Mouse (Mus musculus): ENCODE data around the gene F11. TPM values are rescaled to one million over a fixed set of nuclear protein-coding genes. Genes with fewer than 3 reads are reported as not detected.

F11 gene
- total and polyA plus RNA-seq, 2 experiments = 21.6 to 92.1 TPM

DNA sequence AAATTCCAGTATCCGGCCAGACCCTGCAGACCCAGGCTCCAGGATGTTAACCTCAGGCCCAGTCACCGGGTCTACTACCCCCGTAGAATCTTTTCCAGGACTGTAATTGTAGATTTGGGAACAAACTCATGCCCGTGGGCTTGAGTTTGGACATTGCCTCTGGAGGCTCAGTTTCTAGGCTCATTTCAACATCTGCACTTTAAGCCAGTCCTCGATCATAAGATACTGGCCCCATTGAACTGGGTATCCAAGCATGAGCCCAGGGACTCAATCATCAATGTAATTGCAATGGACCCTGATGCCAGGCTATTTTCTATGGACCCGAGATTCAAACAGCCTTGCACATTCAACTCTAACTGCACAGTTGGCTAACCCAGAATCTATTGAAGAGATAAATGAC lies 33.4 kb upstream of the F11 start:
- TF ChIP-seq CTCF (IDR thresholded peaks at IDR 0.05; ENCODE audit: low read depth, low read length) (no peak), POLR2A (IDR thresholded peaks at IDR 0.05; ENCODE audit: extremely low read depth, insufficient read depth, low read length) (no peak)
- H3K36me3 ChIP-seq (ENCODE audit: control insufficient read depth, insufficient read depth, low read length) = peaks cover 6% of the 10 kb centered on the region; the same call in 1 of the 2 replicates
- no peaks in the 10 kb centered on the region for H3K27me3 ChIP-seq (ENCODE audit: control insufficient read depth, insufficient read depth, low read length)
- H3K4me3 ChIP-seq (ENCODE audit: insufficient read depth, low read depth, low read length) = no peak overlapping the region
- DNase-seq (ENCODE audit: extremely low read depth, low read depth, low spot score) = peak; percentile 65
- peaks cover 24% of the 10 kb centered on the region for H3K4me1 ChIP-seq (ENCODE audit: control insufficient read depth, insufficient read depth, low read length)
- H3K9ac ChIP-seq (ENCODE audit: low read depth, low read length) = no peak overlapping the region
- peaks cover 8% of the 10 kb centered on the region; the same call in 1 of the 2 replicates for H3K79me2 ChIP-seq (ENCODE audit: control insufficient read depth, insufficient read depth, low read length)
- 32% methylated on average over 6 of the region's 6 CpGs for WGBS
- H3K27ac ChIP-seq (replicated peaks; ENCODE audit: insufficient read depth, low read depth, low read length) = peak overlapping the region; percentile 93

GRCm38 (mm10) chr8:45294687-45295086 lies 32.9 kb upstream of the F11 start, which contains the start of gene Klkb1:
Klkb1 (minus strand) TSS chr8:45294859.
- peak within 1 kb of the TSS; percentile 83 for H3K4me3 ChIP-seq (ENCODE audit: insufficient read depth, low read depth, low read length)
- WGBS = 24% methylated on average over 7 of the region's 7 CpGs

GRCm38 (mm10) chr8:45291790-45292189 lies 30.0 kb upstream of the F11 start:
- 72% methylated on average over 2 of the region's 2 CpGs for WGBS
- Histone ChIP-seq H3K4me3 (ENCODE audit: insufficient read depth, low read depth, low read length) (no peak overlapping the region), H3K4me1 (ENCODE audit: control insufficient read depth, insufficient read depth, low read length) (peaks cover 27% of the 10 kb centered on the region), H3K27ac (replicated peaks; ENCODE audit: insufficient read depth, low read depth, low read length) (no peak overlapping the region), H3K27me3 (ENCODE audit: control insufficient read depth, insufficient read depth, low read length) (no peaks in the 10 kb centered on the region), H3K36me3 (ENCODE audit: control insufficient read depth, insufficient read depth, low read length) (peaks cover 23% of the 10 kb centered on the region), H3K9ac (ENCODE audit: low read depth, low read length) (no peak overlapping the region), H3K79me2 (ENCODE audit: control insufficient read depth, insufficient read depth, low read length) (peaks cover 15% of the 10 kb centered on the region; the same call in 1 of the 2 replicates)
- no peak for DNase-seq (ENCODE audit: extremely low read depth, low read depth, low spot score)
- TF ChIP-seq POLR2A (IDR thresholded peaks at IDR 0.05; ENCODE audit: extremely low read depth, insufficient read depth, low read length) (no peak), CTCF (IDR thresholded peaks at IDR 0.05; ENCODE audit: low read depth, low read length) (no peak)

More at GRCm38 (mm10) chr8:45294687-45295086, 32.9 kb upstream of the F11 start, which contains the start of gene Klkb1:
- peak within 1 kb of the TSS; percentile 93 for H3K27ac ChIP-seq (replicated peaks; ENCODE audit: insufficient read depth, low read depth, low read length)
- peaks cover 12% of the 10 kb centered on the region; the same call in 1 of the 2 replicates for H3K79me2 ChIP-seq (ENCODE audit: control insufficient read depth, insufficient read depth, low read length)
- no peaks in the 10 kb centered on the region for H3K27me3 ChIP-seq (ENCODE audit: control insufficient read depth, insufficient read depth, low read length)
- H3K36me3 ChIP-seq (ENCODE audit: control insufficient read depth, insufficient read depth, low read length) = peaks cover 11% of the 10 kb centered on the region
- H3K4me1 ChIP-seq (ENCODE audit: control insufficient read depth, insufficient read depth, low read length) = peaks cover 27% of the 10 kb centered on the region
- peak; percentile 97 for DNase-seq (ENCODE audit: extremely low read depth, low read depth, low spot score)
- TF ChIP-seq POLR2A (IDR thresholded peaks at IDR 0.05; ENCODE audit: extremely low read depth, insufficient read depth, low read length) = 0 out of 2 replicates have a peak, but pooled peaks have one; percentile 21
- no peak for TF ChIP-seq CTCF (IDR thresholded peaks at IDR 0.05; ENCODE audit: low read depth, low read length)
- H3K9ac ChIP-seq (ENCODE audit: low read depth, low read length) = peak within 1 kb of the TSS; percentile 76

- DNase-seq (ENCODE audit: extremely low read depth, low read depth, low spot score) = peak; percentile 100
- 24% methylated on average over 8 of the region's 8 CpGs for WGBS
- peaks cover 29% of the 10 kb centered on the region for H3K4me1 ChIP-seq (ENCODE audit: control insufficient read depth, insufficient read depth, low read length)
- H3K36me3 ChIP-seq (ENCODE audit: control insufficient read depth, insufficient read depth, low read length) = peaks cover 57% of the 10 kb centered on the region
- no peak overlapping the region for H3K9ac ChIP-seq (ENCODE audit: low read depth, low read length)
- no peak overlapping the region for H3K4me3 ChIP-seq (ENCODE audit: insufficient read depth, low read depth, low read length)
- H3K79me2 ChIP-seq (ENCODE audit: control insufficient read depth, insufficient read depth, low read length) = peaks cover 8% of the 10 kb centered on the region; the same call in 1 of the 2 replicates
- peak overlapping the region; percentile 99 for H3K27ac ChIP-seq (replicated peaks; ENCODE audit: insufficient read depth, low read depth, low read length)
- no peaks in the 10 kb centered on the region for H3K27me3 ChIP-seq (ENCODE audit: control insufficient read depth, insufficient read depth, low read length)
- TF ChIP-seq CTCF (IDR thresholded peaks at IDR 0.05; ENCODE audit: low read depth, low read length) (peak; percentile 37; the same call in 1 of the 2 replicates), POLR2A (IDR thresholded peaks at IDR 0.05; ENCODE audit: extremely low read depth, insufficient read depth, low read length) (no peak)
Observed at GRCm38 (mm10) chr8:45281630-45282029, 19.8 kb upstream of the F11 start.

- Histone ChIP-seq H3K4me1 (ENCODE audit: control insufficient read depth, insufficient read depth, low read length) (peaks cover 13% of the 10 kb centered on the region), H3K79me2 (ENCODE audit: control insufficient read depth, insufficient read depth, low read length) (peaks cover 8% of the 10 kb centered on the region; the same call in 1 of the 2 replicates), H3K9ac (ENCODE audit: low read depth, low read length) (no peak overlapping the region), H3K4me3 (ENCODE audit: insufficient read depth, low read depth, low read length) (no peak overlapping the region), H3K36me3 (ENCODE audit: control insufficient read depth, insufficient read depth, low read length) (peaks cover 68% of the 10 kb centered on the region), H3K27me3 (ENCODE audit: control insufficient read depth, insufficient read depth, low read length) (no peaks in the 10 kb centered on the region), H3K27ac (replicated peaks; ENCODE audit: insufficient read depth, low read depth, low read length) (peak overlapping the region; percentile 48; the same call in 1 of the 2 replicates)
- no peak for DNase-seq (ENCODE audit: extremely low read depth, low read depth, low spot score)
- TF ChIP-seq CTCF (IDR thresholded peaks at IDR 0.05; ENCODE audit: low read depth, low read length) = no peak
- TF ChIP-seq POLR2A (IDR thresholded peaks at IDR 0.05; ENCODE audit: extremely low read depth, insufficient read depth, low read length) = no peak
- WGBS = 90% methylated on average over 3 of the region's 3 CpGs
Observed at GRCm38 (mm10) chr8:45277453-45277852, 15.6 kb upstream of the F11 start.

DNA sequence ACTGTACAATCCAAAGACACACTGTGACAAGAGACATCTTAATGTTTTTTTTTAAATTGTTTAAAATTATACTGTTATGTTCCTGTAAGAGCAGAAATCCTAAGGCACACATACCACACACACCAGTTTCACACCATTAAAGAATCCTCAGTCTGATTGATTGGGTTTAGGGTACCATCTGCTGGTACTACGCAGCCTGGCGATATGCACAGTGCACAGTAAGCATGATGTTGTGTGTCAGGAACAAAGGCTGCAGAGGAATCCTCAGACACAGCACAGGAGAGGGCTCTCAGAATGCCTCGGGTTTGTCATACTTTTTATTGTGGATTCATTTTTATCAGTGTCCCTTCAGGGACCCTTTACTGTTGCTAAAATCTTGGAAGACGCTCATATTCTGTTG lies 12.5 kb upstream of the F11 start:
- TF ChIP-seq POLR2A (IDR thresholded peaks at IDR 0.05; ENCODE audit: extremely low read depth, insufficient read depth, low read length) (no peak), CTCF (IDR thresholded peaks at IDR 0.05; ENCODE audit: low read depth, low read length) (no peak)

More for the DNA sequence above, 12.5 kb upstream of the F11 start:
- Histone ChIP-seq H3K79me2 (ENCODE audit: control insufficient read depth, insufficient read depth, low read length) (peaks cover 3% of the 10 kb centered on the region; the same call in 1 of the 2 replicates), H3K36me3 (ENCODE audit: control insufficient read depth, insufficient read depth, low read length) (peaks cover 75% of the 10 kb centered on the region), H3K4me1 (ENCODE audit: control insufficient read depth, insufficient read depth, low read length) (peaks cover 3% of the 10 kb centered on the region), H3K9ac (ENCODE audit: low read depth, low read length) (no peak overlapping the region), H3K27ac (replicated peaks; ENCODE audit: insufficient read depth, low read depth, low read length) (no peak overlapping the region), H3K4me3 (ENCODE audit: insufficient read depth, low read depth, low read length) (no peak overlapping the region), H3K27me3 (ENCODE audit: control insufficient read depth, insufficient read depth, low read length) (no peaks in the 10 kb centered on the region)
- 88% methylated on average over 4 of the region's 4 CpGs for WGBS
- no peak for DNase-seq (ENCODE audit: extremely low read depth, low read depth, low spot score)
